Mouse (Mus musculus) neutrophil, adult 5-6 weeks (primary cell): ENCODE data around the gene Gmds. TPM values are rescaled to one million over a fixed set of nuclear protein-coding genes. Genes with fewer than 3 reads are reported as not detected.

Experiments used
- ATAC-seq: fragments of 151-379, 151-347 bp; 2 replicates; pipeline ENCODE4 v1.8.0; 2017; ENCODE audit warnings: mild to moderate bottlenecking, moderate TSS enrichment; ENCODE audit not compliant: insufficient number of reproducible peaks, poor library complexity, low FRiP score, severe bottlenecking; ENCODE audit errors: extremely low read depth
- total RNA-seq: library from RNA; stranded (forward); fragments of 200-1000 nt; gene quantifications from 2 replicates; pipeline ENCODE4 v1.2.3, GENCODE M21; 2017

Gene Gmds
- total RNA-seq, 1 experiment from 2014 or later = 7.9 TPM

DNA sequence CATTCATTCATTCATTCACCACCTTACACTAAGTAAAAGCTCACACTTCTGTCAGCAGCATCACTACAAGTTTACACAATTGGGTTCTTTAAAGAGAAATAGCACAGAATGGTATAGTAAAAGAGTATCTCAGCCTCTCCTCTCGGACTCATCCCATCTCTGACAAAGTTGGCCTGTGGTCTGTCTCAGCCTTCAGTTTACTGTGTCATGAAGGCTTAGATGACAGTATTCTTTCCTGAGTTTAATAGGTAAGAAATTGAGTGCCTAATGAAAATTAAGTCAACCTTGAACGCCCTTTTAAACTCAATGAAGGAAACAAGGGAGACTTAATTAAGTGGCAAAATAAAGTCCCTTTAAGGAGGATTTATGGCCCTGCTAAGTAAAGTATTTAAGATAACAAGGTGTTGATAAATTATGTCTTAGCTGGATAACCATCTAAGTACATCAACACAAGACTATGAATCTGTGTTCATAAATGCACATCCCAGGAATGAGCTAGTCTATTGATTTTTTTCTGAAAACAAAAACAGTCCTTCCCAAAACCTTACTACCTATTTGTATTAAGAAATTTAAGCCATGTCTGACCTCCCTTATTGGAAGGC lies 160.6 kb downstream of the Gmds start:
- no peak for ATAC-seq

DNA sequence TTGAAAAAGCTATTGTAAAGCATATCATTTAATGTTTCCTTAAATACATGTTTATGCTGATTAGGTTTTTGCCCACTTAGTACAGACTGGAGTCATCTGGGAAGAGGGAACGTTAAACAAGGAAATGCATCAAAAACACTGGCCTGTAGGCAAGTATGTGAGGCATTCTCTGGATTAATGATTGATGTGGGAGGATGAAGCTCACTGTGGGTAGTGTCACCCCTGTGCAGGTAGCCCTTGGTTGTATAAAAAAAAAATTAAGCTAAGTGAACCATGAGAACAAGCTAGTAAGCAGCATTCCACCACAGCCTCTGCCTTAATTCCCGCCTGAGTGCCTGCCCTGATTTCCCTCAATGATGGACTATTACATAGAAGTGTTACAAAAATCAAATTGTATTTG lies 163.5 kb downstream of the Gmds start:
- no peak for ATAC-seq

DNA sequence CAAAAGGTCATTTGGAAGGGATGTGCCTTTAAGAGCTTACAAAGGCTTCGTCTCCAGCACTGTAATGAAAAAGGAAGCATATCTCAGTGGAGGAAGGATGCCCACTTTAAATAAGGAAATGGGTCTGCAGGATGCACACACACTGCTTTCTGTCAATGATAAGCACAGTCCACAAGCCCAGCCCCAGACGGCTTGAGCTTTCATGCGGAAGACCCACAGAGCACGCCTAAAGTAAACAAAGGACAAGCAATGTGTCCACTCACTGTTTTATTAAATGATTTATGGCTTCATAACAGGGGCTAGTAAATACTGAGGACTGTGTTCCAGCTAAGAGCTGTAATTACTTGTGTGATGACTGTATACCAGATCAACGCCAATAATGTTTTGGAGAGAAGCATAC lies 169.4 kb downstream of the Gmds start:
- ATAC-seq = no peak

DNA sequence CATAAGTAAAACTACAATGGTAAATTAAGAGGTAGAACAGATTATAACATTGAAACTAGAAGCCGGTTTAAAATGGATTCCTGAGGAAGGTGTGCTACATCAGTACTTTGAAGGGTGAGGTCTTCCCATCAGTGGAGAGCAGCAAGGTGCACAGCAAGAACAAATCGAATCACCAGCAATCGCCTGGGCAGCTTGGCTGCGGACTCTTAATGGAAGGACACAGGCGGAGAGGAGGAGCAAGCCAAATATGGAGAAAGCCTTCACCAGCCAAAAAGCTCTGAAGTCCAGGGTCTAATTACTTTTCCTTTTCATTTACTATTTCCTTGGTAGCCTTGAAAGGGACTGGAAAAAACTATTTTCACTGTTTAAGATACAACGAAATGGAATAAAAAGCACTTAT lies 170.7 kb downstream of the Gmds start:
- ATAC-seq = no peak

DNA sequence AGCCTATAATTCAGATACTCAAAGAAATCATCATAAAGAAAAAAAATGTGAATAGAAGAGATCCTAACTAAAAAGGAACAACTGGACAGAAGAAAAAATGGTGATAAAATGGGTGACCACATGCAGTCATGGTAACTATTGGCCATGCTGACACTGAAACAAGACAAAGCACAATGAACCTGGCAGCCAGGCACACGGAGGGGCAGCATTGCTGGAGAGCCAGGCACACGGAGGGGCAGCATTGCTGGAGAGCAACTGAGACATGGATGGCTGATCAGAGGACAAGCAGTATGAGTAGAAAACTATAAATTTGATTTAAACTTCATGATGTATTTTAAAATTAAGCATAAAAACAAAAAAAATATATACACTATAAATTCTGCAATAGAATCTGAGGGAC lies 173.0 kb downstream of the Gmds start:
- no peak for ATAC-seq

DNA sequence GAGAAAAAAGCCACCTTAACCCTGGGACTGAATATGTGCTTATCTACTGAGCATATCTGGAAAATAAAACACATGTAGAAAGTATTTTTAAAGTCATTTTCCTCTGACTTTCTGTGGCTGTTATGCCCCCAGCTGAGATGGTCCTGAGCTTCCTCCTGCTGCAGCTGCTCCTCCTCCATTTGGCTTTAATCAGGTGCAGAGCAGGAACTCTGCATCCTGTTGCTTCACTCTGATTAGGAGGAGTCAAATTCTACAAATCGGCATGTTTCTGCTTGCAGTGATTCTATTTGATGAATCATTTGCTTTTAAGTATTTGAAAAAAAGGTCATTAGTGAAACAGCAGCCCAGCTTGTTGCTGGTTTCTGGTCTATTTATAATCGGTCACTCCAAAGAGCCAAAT lies 177.0 kb downstream of the Gmds start:
- ATAC-seq = no peak

DNA sequence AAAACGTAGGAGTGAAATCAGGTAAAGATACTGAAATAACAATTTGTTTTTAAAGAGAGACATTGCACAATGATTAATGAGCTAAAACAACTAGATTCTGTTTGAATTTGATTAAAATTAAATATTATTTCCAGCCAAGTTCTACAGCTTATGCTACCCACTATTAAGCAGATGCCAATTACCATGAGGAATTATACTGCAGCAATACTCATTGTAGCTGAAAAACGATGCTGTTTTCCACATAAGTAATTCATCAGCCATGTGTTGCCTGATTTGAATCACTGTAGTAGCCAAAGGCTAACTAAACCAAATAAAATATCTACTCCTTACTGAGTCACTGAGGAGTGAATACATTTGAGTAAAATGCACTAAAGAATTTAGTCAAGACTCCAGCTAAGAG lies 180.3 kb downstream of the Gmds start:
- no peak for ATAC-seq

DNA sequence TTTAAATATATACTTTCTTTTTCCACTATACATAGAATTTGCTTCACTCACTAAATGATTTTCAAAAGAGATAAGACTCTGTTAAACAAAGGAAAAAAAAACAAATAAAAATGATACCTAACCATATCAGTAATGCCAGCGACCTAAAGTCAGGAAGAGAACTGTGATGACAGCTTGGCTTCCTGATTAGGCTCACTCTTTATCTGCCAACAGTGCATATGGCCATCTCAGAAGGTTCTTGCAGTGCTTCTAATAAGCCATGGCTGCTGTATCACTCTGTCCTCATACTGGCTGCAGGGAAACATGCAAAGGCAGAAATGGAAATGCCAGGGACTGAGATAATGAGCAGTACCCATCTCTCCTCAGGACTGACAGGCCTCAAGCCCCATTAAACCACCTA lies 192.6 kb downstream of the Gmds start:
- no peak for ATAC-seq

DNA sequence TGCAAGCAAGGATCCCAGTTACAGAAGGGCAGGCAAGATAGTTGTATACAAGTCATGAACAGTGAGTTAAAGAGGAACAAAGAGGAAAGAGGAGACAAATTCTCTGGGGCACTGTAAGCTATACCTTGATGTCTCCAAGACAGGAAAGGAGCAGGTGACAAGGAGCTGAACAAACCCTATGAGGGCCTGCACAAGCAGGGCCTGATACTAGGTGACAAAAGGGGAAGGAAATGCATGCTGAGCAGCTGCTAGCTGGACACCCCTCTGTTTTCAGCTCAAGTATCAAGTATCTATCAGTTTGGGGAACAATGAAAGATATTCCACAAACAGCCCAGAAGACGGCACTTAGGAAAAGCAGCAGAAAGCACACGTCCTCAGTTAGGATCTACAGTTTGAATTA lies 193.4 kb downstream of the Gmds start:
- ATAC-seq = no peak

DNA sequence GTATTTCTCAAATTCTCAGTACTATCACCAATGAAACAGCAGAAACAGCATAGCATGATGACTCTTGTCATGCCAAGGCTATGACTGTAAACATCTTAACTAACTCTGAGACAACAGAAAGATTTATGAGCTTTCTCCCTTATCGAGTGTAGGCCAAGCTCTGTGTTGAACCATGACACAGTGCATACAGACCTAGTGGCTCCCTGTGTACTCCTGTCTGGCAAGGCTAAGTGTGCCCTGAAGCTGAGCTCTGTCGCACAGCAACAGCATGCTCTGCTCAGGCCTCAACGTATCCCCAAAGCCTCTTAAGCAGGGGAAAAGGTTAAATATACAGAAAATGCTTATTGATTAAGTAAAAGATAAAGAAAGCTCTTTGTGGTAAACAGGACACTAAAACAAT lies 194.9 kb downstream of the Gmds start:
- ATAC-seq = no peak

DNA sequence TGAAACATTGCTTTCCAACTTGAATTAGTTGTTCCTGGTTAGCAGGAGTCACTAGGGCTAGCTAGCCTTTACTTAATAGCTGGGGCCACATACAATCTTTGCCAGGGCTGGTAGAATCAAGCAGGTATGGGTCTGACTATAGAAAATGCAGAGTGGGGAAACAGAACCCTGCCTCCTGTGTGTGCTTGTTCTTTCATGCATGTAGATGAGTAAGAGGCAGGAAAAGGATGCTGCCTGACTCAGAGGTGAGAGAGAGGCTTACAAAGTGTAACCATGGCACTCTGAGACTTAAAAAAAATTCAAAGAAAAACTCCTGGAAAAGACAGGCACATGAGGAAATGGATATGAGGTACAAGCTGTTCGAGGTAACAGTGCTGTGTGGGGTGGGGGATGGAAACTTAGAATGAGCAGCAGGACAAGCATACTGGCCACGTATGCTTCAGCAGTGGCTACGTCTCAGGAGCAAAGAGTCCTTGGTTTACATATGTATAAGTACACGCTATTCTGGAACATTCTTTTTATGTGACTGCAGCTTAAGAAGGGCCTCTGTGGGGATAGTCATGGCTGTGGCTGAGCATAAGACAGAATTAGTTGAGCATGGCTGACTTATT lies 203.8 kb downstream of the Gmds start:
- ATAC-seq = no peak

DNA sequence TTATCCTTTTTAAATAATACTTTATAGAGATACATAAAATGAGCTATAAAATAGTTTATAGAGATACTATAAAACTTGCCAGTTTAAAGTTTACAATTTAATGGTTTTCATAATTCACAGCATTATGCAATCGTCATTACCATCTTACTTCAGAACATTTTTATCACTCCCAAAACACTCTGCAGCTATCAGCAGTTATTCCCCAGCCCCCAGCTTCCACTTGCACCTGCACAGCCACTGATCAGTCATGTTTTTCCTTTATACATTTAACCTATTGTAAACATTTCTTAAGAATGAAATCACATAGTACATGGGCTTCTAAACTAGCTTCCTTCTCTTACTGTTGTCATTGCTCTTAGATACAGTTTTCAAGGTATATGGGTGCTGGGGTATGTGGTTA lies 208.6 kb downstream of the Gmds start:
- ATAC-seq = no peak

DNA sequence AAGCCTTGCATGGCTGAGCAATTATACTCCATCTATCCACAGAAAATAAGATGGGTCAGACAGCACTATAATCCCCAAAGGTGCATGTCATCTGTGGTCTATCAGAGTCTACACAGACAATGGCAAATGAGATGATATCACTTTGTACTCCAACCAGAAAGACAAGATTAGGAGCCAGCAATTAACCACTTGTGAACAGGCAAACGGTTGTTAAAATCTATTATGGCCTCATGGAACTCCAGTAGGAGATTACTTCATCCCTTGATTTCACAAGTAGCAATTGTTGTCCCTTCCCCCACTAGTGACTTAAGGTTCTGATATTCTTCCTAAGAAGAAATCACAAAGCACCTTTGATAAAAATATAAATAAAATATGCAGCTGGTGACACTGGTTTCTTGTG lies 220.2 kb downstream of the Gmds start:
- no peak for ATAC-seq

DNA sequence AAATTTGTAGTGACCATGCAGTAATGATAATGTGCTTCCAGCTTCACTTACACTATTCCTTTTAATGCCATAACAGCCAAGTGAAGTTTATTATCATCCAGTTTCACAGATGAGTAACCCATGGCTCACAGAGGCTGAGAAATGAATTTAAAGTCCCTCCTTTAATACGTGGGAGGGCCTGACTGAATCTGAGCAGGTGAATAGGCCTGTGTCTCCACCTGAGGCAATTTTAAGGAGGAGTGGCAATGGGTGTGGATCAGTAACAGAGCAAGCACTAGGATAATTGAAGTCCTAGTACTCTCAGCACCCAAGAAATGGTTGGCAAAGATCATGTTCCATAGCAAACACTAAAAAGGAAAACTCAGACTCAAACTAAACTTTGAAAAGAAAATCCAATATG lies 223.1 kb downstream of the Gmds start:
- no peak for ATAC-seq

DNA sequence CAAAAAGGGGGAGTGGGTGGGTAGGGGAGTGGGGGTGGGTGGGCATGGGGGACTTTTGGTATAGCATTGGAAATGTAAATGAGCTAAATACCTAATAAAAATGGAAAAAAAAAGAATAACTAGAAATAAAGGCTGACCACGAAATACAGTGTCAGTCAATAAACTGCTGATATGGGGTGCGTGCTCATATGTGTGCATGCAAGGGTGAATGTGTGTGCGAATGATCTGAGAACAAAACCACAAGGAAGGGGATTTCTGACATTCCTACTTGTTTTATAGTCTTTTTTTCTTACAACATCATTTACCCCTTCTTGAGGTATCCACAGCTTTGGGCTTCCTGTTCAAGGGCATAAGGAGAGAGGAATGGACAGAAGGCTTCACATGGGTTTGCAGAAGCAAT lies 224.7 kb downstream of the Gmds start:
- ATAC-seq = no peak

DNA sequence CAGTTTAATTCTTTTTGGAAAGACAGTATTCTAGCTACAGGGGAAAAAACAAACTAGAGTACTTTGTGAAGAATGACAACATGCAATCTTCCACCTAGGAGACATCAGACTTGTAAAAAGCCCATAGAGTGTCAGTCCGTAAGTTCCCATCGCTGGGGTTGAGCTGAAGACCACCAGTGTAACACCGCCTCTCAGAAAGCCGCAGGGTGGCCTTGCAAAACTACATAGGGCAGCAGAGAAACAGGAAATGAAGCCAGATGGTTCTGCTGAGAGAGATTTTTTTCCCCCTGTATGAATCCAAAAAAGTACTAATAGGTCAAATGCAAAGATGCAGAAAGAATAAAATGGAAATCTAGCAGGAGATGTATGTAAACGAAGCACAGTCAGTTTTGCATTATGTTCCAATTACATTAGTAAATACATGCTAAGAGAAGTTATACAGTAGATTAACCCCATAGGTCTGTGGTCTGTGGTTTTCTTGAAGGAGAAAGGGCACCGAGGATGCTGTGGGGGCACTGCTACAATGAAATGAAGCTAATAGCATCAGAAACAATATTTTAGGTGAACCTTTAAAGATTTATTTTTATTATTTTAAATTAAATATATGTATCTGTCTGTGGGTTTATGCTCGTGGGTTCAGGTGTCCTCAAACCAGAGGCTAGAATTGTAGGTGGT lies 250.1 kb downstream of the Gmds start:
- ATAC-seq = no peak

DNA sequence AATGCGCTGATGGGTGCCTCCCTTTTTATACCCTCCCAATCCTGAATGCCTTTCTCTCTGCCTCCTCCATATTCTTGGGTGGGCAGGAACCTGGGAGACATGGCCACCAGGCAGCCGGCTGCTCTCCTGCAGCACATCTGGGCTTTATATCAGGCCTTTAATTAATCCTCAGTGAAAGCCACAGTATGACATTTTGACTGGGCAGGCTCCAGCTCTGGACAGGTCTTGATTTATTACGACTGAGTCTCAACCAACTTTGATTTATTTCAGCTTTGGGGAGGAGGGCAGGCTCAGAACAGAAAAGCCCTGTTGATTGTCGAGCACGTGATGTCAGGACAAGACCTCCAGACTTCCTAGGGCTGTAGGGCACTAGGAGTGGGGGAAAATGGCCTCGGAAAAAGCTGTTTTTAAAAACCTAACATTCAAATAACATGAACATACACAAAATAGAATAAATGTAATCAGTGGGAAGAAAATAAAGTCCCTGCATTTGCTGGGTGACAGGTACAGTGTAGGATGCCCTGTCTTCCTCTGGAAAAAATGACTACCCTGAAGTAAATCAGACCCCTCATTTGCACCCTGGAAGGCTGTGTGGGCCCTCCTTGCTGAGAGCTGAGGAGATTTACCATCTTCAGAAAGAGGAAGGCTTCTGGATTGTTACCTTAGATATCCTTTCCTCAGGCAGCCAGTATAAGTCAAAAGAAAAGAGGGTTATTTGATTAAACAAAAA lies 257.9 kb downstream of the Gmds start:
- no peak for ATAC-seq

DNA sequence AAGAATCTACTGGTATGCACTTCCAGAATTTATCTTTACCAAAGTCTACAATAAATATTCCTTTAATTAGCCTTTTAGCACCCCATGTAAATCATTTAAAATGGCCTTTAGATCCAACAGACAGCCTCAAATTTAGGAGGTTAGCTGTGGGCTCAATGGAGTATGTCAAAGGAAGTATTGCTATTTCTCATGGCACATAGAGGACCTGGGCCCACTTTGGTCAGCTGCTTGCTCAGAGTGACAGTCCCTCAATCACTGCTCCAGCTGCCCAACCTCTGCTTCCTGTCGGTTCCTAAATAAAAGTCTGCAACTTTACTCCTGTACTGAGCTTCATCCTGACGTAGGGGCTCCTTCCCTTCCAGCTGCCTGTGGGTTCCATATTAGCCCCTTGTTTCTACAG lies 264.9 kb downstream of the Gmds start:
- no peak for ATAC-seq

DNA sequence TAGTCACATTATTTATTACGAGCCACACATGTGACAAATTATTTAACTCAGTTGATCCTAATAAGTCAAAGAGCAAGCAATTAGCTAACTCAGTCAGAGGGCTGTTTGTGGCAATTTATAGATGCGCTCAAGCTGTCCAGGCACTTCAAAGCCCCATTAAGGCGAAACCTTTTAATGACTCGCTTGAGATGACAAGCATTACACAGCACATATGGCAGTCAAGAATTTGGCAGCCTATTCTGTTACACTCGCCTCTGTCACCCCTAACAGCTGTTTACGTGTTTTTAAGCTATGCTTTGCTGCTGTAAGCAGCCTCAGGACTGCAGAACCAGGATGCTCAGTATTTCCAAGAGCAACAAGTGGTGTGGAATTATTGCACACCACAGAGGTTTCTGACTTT lies 283.2 kb downstream of the Gmds start:
- ATAC-seq = no peak

DNA sequence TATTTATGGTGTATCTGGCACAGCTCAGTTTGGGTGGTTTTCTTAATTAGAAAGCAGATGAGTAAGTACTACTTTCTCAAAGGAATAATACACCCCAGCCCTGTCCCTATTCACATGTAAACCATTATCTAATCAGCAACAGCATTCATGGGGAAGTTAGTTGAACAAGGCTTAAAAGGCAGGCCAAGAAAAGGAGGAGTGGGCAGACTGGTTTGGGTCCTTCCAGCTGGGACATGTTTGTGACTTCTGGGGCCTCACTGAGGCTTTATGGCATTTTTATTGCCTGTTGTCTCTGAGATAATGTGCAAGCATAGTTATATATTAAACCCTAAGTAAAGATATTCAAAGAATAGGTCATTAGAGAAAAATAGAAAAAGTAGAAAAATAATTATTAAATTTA lies 285.0 kb downstream of the Gmds start:
- ATAC-seq = no peak
